Comparison of ENCODE assay signal across 8 mouse cellular contexts in the genomic region with DNA sequence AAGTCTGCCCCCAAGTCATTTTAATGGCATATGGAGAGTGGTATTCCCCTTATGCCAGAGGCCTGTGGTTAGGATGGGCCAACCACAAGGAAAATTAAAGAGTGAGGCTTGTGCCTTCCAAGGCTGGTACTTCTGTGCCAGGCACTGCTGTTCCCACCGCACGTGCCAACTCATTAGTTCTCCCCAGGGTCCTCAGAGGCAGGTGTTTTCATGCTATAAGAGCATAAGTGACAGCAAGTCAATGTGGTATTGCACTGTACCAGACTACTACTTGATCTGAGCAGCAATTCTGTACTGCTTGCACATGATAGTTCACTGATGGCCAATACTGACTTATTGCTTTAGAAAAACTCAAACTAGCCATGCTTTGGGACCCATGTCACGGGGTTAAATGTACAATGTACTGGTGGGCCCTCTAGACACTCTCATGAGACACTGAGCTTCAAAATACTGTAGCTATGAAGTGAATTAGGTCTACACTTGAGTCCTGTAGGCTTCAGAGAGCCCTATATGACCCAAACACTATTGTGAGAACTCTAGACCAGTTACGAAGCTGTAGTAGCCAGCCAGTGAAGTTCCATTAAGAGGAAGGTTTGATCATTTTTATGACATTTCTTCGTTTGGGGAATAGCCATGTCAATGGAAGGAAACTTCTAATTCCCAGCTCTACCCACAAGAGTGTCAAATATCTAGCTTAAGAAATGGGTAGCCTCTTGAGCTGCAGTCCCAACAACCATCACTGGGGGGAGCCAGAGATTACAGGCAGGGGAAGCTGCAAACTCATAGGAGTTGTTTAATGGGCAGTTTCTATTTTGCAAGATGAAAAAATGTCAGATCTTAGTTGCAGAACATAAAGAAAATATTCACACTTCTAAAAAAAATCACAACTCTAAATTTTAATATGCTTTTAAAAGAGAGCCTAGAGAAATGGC. TPM values are rescaled to one million over a fixed set of nuclear protein-coding genes. Genes with fewer than 3 reads are reported as not detected.
DNase-seq lines count a peak whose midpoint lies in the region; ATAC-seq lines count a peak whose summit lies in the region.

No protein-coding gene starts in this region.

- no peak overlapping the region for H3K4me3 ChIP-seq in hindbrain, embryonic 10.5 days
- no peak overlapping the region for H3K4me3 ChIP-seq in hindbrain, embryonic 12.5 days
- no peak overlapping the region for H3K4me3 ChIP-seq in embryonic facial prominence, embryonic 14.5 days (ENCODE audit: low read depth, low read length)

- H3K36me3 ChIP-seq in hindbrain, embryonic 10.5 days = peaks cover 6% of the 10 kb centered on the region
- H3K36me3 ChIP-seq in hindbrain, embryonic 12.5 days = no peaks in the 10 kb centered on the region; the same call in 1 of the 2 replicates
- H3K36me3 ChIP-seq in embryonic facial prominence, embryonic 14.5 days (ENCODE audit: control insufficient read depth, insufficient read depth, low read length) = peaks cover 3% of the 10 kb centered on the region; the same call in 1 of the 2 replicates
- 0 out of 2 replicates have a peak, but pooled peaks cover 3% of the 10 kb centered on the region for H3K36me3 ChIP-seq in splenic B cell, adult 2 months (ENCODE audit: control insufficient read depth, insufficient read depth, low read length, poor library complexity, severe bottlenecking)

- H3K27ac ChIP-seq in hindbrain, embryonic 10.5 days = no peak overlapping the region
- no peak overlapping the region for H3K27ac ChIP-seq in hindbrain, embryonic 12.5 days
- no peak overlapping the region for H3K27ac ChIP-seq in embryonic facial prominence, embryonic 14.5 days (replicated peaks; ENCODE audit: low read depth, low read length)

- DNase-seq in hindbrain, embryonic 10.5 days (ENCODE audit: low spot score) = peak; percentile 78
- peak; percentile 78 to 85 for DNase-seq in adrenal gland, postnatal 36 days
- peak; percentile 54 for DNase-seq in embryonic facial prominence, embryonic 14.5 days (ENCODE audit: low spot score)
- DNase-seq in heart, postnatal 10 days = peak; percentile 80 to 92
- DNase-seq in left cerebral cortex, adult 11 months (ENCODE audit: low spot score) = peak; percentile 69
- DNase-seq in monocyte, adult 2 months (ENCODE audit: low read depth in 1 of 2, low spot score in 2 of 2) = peak; percentile 21 to 66
- DNase-seq in splenic B cell, adult 2 months (ENCODE audit: low read depth, low spot score) = peak; percentile 84

- no peaks in the 10 kb centered on the region for H3K9me3 ChIP-seq in hindbrain, embryonic 10.5 days
- H3K9me3 ChIP-seq in hindbrain, embryonic 12.5 days (replicated peaks) = no peaks in the 10 kb centered on the region
- H3K9me3 ChIP-seq in embryonic facial prominence, embryonic 14.5 days (ENCODE audit: control insufficient read depth, low read length) = no peaks in the 10 kb centered on the region

- peaks cover 6% of the 10 kb centered on the region for H3K4me1 ChIP-seq in hindbrain, embryonic 10.5 days (replicated peaks)
- peaks cover 6% of the 10 kb centered on the region for H3K4me1 ChIP-seq in hindbrain, embryonic 12.5 days
- H3K4me1 ChIP-seq in embryonic facial prominence, embryonic 14.5 days (ENCODE audit: control insufficient read depth, insufficient read depth, low read length) = no peaks in the 10 kb centered on the region

- intact Hi-C loops in heart, postnatal 10 days (cut with DNase I) = loop anchor here (2.0 kb wide), 1 partner anchor 308 kb away; no protein-coding TSS in a partner anchor

- no peak overlapping the region for H3K4me2 ChIP-seq in hindbrain, embryonic 12.5 days (replicated peaks)
- no peak overlapping the region for H3K4me2 ChIP-seq in embryonic facial prominence, embryonic 14.5 days (ENCODE audit: low read depth, low read length)

- no peaks in the 10 kb centered on the region for H3K27me3 ChIP-seq in hindbrain, embryonic 10.5 days (ENCODE audit: insufficient read depth, poor library complexity, severe bottlenecking)
- no peaks in the 10 kb centered on the region for H3K27me3 ChIP-seq in hindbrain, embryonic 12.5 days
- no peaks in the 10 kb centered on the region for H3K27me3 ChIP-seq in embryonic facial prominence, embryonic 14.5 days (replicated peaks; ENCODE audit: control insufficient read depth, insufficient read depth, low read length)
- no peaks in the 10 kb centered on the region for H3K27me3 ChIP-seq in splenic B cell, adult 2 months (ENCODE audit: control insufficient read depth, insufficient read depth, low read length, poor library complexity, severe bottlenecking)

- no peak for ATAC-seq in hindbrain, embryonic 12.5 days (ENCODE audit: low FRiP score)
- ATAC-seq in embryonic facial prominence, embryonic 14.5 days (ENCODE audit: low read depth) = no peak

- 79% methylated on average over 5 of the region's 5 CpGs for WGBS in hindbrain, embryonic 10.5 days
- 70% methylated on average over 5 of the region's 5 CpGs for WGBS in hindbrain, embryonic 12.5 days
- 66% methylated on average over 5 of the region's 5 CpGs for WGBS in embryonic facial prominence, embryonic 14.5 days

- H3K9ac ChIP-seq in hindbrain, embryonic 12.5 days = no peak overlapping the region
- H3K9ac ChIP-seq in embryonic facial prominence, embryonic 14.5 days (ENCODE audit: low read depth, low read length) = no peak overlapping the region

RNA-seq across cellular contexts. Expression of gene Cyp2d26, which starts 10.9 kb away (rescaled TPM):
- not detected in 2 replicates for polyA plus RNA-seq in hindbrain, embryonic 10.5 days (2016; fragmentation: Nextera tagmentation; extraction: Ambion mirVana)
- polyA plus RNA-seq in hindbrain, embryonic 12.5 days (2016; fragmentation: Nextera tagmentation; extraction: Ambion mirVana) = 0.35 TPM in 1 of 2 replicates, not detected in the other
- under 1 TPM in 1 of 2 experiments, not detected in 1; 0.56 TPM for total RNA-seq in adrenal gland, postnatal 36 days (2021)
- polyA plus RNA-seq in embryonic facial prominence, embryonic 14.5 days (2014; fragmentation: Nextera tagmentation; extraction: Ambion mirVana) = not detected in 2 replicates
- total RNA-seq in heart, postnatal 10 days (2021) = not detected

RNA-seq across cellular contexts. Expression of gene Cyp2d40, which starts 41.0 kb away (rescaled TPM):
- not detected in 2 replicates for polyA plus RNA-seq in hindbrain, embryonic 10.5 days (2016; fragmentation: Nextera tagmentation; extraction: Ambion mirVana)
- polyA plus RNA-seq in hindbrain, embryonic 12.5 days (2016; fragmentation: Nextera tagmentation; extraction: Ambion mirVana) = not detected in 2 replicates
- total RNA-seq in adrenal gland, postnatal 36 days (2021) = not detected
- polyA plus RNA-seq in embryonic facial prominence, embryonic 14.5 days (2014; fragmentation: Nextera tagmentation; extraction: Ambion mirVana) = not detected in 2 replicates
- not detected for total RNA-seq in heart, postnatal 10 days (2021)
